Mouse (Mus musculus) midbrain, embryonic 13.5 days (tissue): ENCODE data around the gene Myl4. TPM values are rescaled to one million over a fixed set of nuclear protein-coding genes. Genes with fewer than 3 reads are reported as not detected.
"Not testable (repeated sequence)": the region's sequence is repeated elsewhere in the genome, so short reads cannot be mapped to it uniquely, and the experiment has no call there.

Experiments used
- ATAC-seq: fragments of 200-750 bp; cut with Nextera tagmentation; 2 replicates; pipeline ENCODE4 v1.8.0; 2017; ENCODE audit warnings: mild to moderate bottlenecking, moderate TSS enrichment, moderate library complexity
- H3K27ac ChIP-seq: fragments of 300-500 bp; sonication (generic); 2 replicates; pipeline ENCODE4 v1.5.1; 2015; ENCODE audit warnings: inconsistent platforms, mild to moderate bottlenecking, moderate library complexity
- H3K27me3 ChIP-seq: fragments of 300-500 bp; sonication (generic); 2 replicates; pipeline ENCODE4 v1.6.1; 2015; ENCODE audit warnings: mild to moderate bottlenecking, inconsistent platforms
- H3K36me3 ChIP-seq: fragments of 300-500 bp; sonication (generic); 2 replicates; pipeline ENCODE4 v1.6.1; 2015; ENCODE audit warnings: mild to moderate bottlenecking, inconsistent platforms
- H3K4me1 ChIP-seq: fragments of 300-500 bp; sonication (generic); replicated peaks from 2 replicates; pipeline ENCODE4 v1.6.1; 2015; ENCODE audit warnings: inconsistent platforms
- H3K4me2 ChIP-seq: fragments of 300-500 bp; sonication (generic); replicated peaks from 2 replicates; pipeline ENCODE4 v1.6.1; 2015; ENCODE audit warnings: moderate library complexity, mild to moderate bottlenecking, inconsistent platforms
- H3K4me3 ChIP-seq: fragments of 300-500 bp; sonication (generic); replicated peaks from 2 replicates; pipeline ENCODE4 v1.5.1; 2015; ENCODE audit warnings: mild to moderate bottlenecking, inconsistent platforms
- H3K9ac ChIP-seq: fragments of 300-500 bp; sonication (generic); replicated peaks from 2 replicates; pipeline ENCODE4 v1.6.1; 2015; ENCODE audit warnings: mild to moderate bottlenecking, inconsistent platforms
- H3K9me3 ChIP-seq: fragments of 300-500 bp; sonication (generic); 2 replicates; pipeline ENCODE4 v1.6.1; 2016; ENCODE audit warnings: mild to moderate bottlenecking, inconsistent platforms
- WGBS: fragments of 180-500 bp; shearing (Covaris S2); methylation state at CpG from one replicate; pipeline ENCODE4 v1.1.7; 2015; 5-methylcytosine and 5-hydroxymethylcytosine counted together
- polyA plus RNA-seq: library from polyadenylated mRNA; unstranded; fragments of >200 nt; fragmentation: Nextera tagmentation; extraction: Ambion mirVana; gene quantifications from 2 replicates; pipeline ENCODE4 v1.2.1, GENCODE M21; 2015

Myl4 gene
- polyA plus RNA-seq, 1 experiment from 2014 or later = 2.1 TPM

DNA sequence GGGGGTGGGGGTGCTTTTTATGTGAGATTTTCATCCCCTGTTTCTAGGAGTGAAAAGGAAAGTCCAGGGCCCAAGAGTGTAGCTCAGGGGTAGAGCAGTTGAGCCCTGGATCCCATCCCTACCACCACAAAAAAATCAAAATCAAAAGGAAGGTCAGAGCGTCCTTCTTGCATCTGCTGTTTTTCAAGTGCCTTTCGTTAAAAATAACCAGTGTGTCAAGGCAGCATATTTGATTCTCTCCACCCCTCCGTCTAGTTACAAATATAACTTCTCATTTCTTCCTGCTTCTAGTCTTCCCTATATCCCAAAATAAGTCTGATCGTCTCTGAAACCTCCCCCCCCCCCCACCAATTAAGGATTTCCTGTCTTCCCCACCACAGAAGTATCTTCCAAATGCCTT is 7.6 kb downstream of the Myl4 start:
- Histone ChIP-seq H3K27me3 (peaks cover 7% of the 10 kb centered on the region; the same call in 1 of the 2 replicates), H3K36me3 (no peaks in the 10 kb centered on the region), H3K4me3 (no peak overlapping the region), H3K4me2 (no peak overlapping the region), H3K4me1 (no peaks in the 10 kb centered on the region), H3K9me3 (no peaks in the 10 kb centered on the region), H3K9ac (no peak overlapping the region), H3K27ac (no peak overlapping the region)
- ATAC-seq = no peak
- 87% methylated on average over 4 of the region's 4 CpGs for WGBS

DNA sequence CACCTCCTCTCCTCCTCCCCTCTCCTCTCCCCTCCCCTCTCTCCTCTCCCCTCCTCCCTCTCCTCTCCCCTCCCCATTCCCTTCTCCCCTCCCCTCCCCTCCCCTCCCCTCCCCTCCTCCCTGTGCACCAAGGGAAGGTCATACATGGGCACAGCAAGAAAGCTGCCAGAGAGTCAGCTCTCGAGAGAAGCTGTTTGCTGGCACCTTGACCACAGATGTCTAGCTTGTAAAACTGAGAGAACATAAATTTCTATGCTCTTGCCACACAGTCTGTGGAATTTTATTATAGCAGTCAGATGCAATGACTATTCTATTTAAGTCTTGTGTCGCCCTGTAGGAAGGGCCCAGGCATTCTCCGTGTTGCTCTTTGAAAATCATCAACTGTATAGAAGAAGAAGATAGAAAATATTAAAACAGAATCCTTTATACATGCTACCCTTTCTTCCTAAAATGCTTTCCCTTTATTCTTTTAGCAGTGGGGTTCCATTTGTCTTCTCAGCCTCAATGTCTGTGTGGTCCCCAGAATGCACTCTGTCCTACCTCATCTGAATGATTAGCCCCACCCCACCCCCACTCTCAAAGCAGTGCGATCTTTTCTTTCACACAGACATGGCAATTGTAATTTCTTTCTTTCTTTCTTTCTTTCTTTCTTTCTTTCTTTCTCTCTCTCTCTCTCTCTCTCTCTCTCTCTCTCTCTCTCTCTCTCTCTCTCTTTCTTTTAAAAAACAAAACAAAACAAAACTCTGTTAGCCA is 8.4 kb downstream of the Myl4 start:
- Histone ChIP-seq H3K36me3 (no peaks in the 10 kb centered on the region), H3K4me2 (no peak overlapping the region), H3K27ac (no peak overlapping the region), H3K4me1 (no peaks in the 10 kb centered on the region), H3K9me3 (no peaks in the 10 kb centered on the region), H3K27me3 (0 out of 2 replicates have a peak, but pooled peaks cover 4% of the 10 kb centered on the region), H3K9ac (no peak overlapping the region), H3K4me3 (no peak overlapping the region)
- ATAC-seq = no peak
- WGBS = 60% methylated on average over 4 of the region's 4 CpGs

DNA sequence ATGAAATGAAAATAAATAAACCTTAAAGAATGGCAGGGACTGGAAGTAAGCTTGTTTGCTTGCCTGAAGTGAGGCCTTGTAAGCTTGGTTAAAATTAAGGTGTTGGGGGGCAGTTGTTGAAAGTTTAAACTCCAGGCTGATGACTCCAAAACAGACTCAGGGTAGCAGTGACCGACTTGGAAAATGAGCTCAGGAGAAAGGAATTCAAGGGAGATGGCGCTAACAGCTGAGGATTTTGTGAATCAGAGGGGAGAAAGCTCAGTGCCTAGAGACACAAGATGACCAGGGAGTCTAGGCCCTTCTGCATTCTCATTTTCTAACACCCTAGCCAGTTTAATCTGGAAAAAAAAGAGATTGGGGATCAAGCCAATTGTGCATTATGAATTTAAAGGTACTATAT is 10.5 kb downstream of the Myl4 start:
- H3K4me1 ChIP-seq = no peaks in the 10 kb centered on the region
- 64% methylated on average over 2 of the region's 2 CpGs for WGBS
- no peak overlapping the region for H3K27ac ChIP-seq
- no peaks in the 10 kb centered on the region for H3K36me3 ChIP-seq
- no peaks in the 10 kb centered on the region for H3K9me3 ChIP-seq
- no peak overlapping the region for H3K4me3 ChIP-seq
- no peaks in the 10 kb centered on the region for H3K27me3 ChIP-seq
- ATAC-seq = no peak
- H3K9ac ChIP-seq = no peak overlapping the region
- no peak overlapping the region for H3K4me2 ChIP-seq

DNA sequence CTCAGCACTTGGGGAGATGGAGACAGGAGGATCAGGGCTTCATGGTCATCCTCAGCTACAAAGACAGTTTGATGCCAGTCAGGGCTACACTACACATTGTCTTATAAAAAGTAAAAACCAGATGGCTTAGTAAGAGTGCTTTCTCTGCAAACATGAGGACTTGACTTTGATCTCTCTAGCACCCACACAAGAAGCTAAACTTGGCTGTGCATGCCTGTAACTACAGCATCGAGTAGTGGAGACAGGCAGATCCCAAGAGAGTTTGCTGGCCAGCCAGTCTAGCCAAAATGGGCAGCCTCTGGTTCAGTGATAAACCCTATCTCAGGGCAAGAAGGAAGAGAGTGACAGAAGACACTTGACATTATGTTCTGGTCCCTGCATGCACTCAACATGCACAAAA is 13.0 kb downstream of the Myl4 start:
- Histone ChIP-seq H3K27ac (no peak overlapping the region), H3K27me3 (no peaks in the 10 kb centered on the region), H3K36me3 (no peaks in the 10 kb centered on the region), H3K9ac (no peak overlapping the region), H3K4me2 (no peak overlapping the region), H3K4me1 (no peaks in the 10 kb centered on the region), H3K9me3 (no peaks in the 10 kb centered on the region), H3K4me3 (no peak overlapping the region)
- WGBS = 80% methylated on average over 1 of the region's 1 CpGs
- ATAC-seq = no peak

DNA sequence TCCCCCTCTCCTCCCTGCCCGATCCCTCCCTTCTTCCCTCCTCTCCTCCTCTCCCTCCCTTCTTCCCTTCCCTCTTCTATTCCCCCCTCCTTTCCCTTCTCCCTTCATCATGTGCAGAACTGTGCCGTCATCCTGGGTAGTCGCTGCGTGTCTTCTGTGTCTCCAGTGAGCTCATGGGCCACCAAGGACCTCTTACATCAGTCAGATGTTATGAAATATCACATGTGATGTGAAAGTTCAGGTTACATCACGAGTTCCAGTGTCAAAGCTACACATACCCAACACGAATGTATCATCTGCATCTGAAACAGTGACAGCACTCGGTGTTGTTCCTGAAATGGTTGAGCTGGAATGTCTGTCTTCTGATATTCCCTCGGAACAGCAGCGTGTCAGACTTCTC is 14.7 kb downstream of the Myl4 start:
- ATAC-seq = no peak
- no peak overlapping the region for H3K9ac ChIP-seq

DNA sequence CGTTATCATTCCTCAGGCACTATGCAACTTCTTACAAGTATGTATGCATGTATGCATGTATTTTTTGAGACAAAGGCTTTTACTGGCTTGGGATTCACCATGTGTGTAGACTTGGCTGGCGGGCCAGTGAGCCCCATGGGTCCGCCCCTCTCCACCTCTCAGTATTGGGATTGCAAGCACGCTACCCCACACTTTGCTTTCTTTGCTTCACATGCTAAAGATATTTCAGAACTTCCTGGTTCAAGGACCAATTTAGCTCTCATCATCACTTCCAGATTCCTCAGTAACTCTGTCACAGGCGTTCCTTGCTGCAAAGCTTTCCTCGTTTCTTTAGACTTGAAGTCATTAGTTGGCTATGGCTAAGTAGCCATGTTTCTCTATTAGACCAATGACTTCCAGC is 15.6 kb downstream of the Myl4 start:
- H3K9me3 ChIP-seq = no peaks in the 10 kb centered on the region
- H3K27me3 ChIP-seq = no peaks in the 10 kb centered on the region
- H3K4me1 ChIP-seq = no peaks in the 10 kb centered on the region
- H3K36me3 ChIP-seq = no peaks in the 10 kb centered on the region
- WGBS = 85% methylated on average over 6 of the region's 6 CpGs
- ATAC-seq = no peak
- no peak overlapping the region for H3K27ac ChIP-seq
- H3K4me3 ChIP-seq = no peak overlapping the region
- no peak overlapping the region for H3K4me2 ChIP-seq
- H3K9ac ChIP-seq = no peak overlapping the region

More for the DNA sequence above, 14.7 kb downstream of the Myl4 start:
- no peaks in the 10 kb centered on the region for H3K4me1 ChIP-seq
- 90% methylated on average over 9 of the region's 9 CpGs for WGBS
- no peak overlapping the region for H3K4me3 ChIP-seq
- H3K27ac ChIP-seq = no peak overlapping the region
- H3K36me3 ChIP-seq = no peaks in the 10 kb centered on the region
- H3K4me2 ChIP-seq = no peak overlapping the region
- H3K9me3 ChIP-seq = no peaks in the 10 kb centered on the region
- no peaks in the 10 kb centered on the region for H3K27me3 ChIP-seq

DNA sequence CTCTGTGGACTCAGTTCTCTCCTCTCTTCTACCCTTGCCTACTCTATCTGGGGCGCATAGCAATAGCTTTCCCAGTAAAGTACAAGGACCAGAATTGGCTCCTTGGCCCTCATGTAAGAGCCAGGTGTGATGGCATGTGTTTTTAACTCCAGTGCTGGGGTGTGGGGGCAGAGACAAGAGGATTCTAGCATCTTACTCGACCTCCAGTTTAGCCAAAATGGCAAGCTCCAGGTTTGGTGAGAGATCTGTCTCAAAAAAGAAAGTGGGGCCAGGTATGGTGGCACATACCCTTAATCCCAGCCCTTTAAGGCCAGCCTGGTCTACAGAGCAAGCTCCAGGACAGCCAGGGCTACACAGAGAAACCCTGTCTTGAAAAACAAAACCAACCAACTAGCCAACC is 16.3 kb downstream of the Myl4 start:
- Histone ChIP-seq H3K9me3 (no peaks in the 10 kb centered on the region), H3K4me1 (peaks cover 3% of the 10 kb centered on the region; the same call in 1 of the 2 replicates), H3K27me3 (0 out of 2 replicates have a peak, but pooled peaks cover under 1% of the 10 kb centered on the region), H3K36me3 (no peaks in the 10 kb centered on the region), H3K27ac (no peak overlapping the region), H3K4me2 (no peak overlapping the region), H3K9ac (no peak overlapping the region), H3K4me3 (no peak overlapping the region)
- ATAC-seq = no peak
- 79% methylated on average over 2 of the region's 2 CpGs for WGBS

DNA sequence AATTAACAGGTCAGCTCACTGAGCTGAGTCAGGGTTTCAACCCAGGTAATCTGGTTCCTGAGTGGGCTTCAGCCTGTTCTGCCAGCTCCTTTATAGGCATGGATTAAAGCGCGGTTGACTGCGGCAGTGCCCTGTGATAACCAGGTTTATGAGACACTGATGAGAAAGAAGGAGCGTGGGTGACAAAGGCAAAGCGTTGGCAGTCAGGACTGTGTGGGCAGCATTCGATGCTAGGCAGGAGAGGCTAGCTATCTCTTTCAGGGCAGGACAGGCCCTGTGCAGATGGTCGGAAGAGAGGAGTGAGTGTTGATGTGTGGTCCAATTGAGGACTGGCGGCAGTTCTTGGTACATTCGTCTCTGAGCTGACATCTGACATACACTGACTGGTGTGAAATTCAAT is 17.3 kb downstream of the Myl4 start:
- no peak overlapping the region for H3K27ac ChIP-seq
- H3K4me1 ChIP-seq = peaks cover 3% of the 10 kb centered on the region; the same call in 1 of the 2 replicates
- H3K9me3 ChIP-seq = no peaks in the 10 kb centered on the region
- no peak overlapping the region for H3K4me2 ChIP-seq
- no peak for ATAC-seq
- no peak overlapping the region for H3K9ac ChIP-seq
- peaks cover 9% of the 10 kb centered on the region for H3K27me3 ChIP-seq
- no peaks in the 10 kb centered on the region for H3K36me3 ChIP-seq
- 88% methylated on average over 9 of the region's 9 CpGs for WGBS
- no peak overlapping the region for H3K4me3 ChIP-seq

DNA sequence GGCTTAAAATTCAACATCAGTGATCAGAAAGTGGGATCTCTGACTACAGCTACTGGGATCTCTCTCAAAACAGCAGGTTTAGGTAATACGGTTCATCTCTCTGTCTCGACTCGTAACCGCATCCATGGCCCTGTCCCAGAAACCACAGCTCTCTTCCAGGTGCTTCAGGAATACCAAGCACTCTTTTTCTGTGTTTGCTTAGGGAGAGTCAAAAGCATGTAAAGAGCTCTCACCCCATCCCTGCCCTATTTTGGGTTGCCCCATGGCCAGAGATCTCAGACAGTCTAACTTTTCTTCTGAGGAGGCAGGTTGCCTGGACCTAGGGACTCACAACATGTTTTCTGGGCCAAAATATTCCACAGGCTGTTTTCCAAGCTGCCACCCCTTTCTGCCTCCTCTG is 17.9 kb downstream of the Myl4 start:
- H3K27me3 ChIP-seq = peaks cover 12% of the 10 kb centered on the region
- H3K9ac ChIP-seq = no peak overlapping the region
- 98% methylated on average over 4 of the region's 4 CpGs for WGBS
- no peak overlapping the region for H3K4me2 ChIP-seq
- H3K36me3 ChIP-seq = no peaks in the 10 kb centered on the region
- H3K27ac ChIP-seq = no peak overlapping the region
- no peaks in the 10 kb centered on the region for H3K9me3 ChIP-seq
- no peak overlapping the region for H3K4me3 ChIP-seq
- H3K4me1 ChIP-seq = peaks cover 3% of the 10 kb centered on the region; the same call in 1 of the 2 replicates
- no peak for ATAC-seq

DNA sequence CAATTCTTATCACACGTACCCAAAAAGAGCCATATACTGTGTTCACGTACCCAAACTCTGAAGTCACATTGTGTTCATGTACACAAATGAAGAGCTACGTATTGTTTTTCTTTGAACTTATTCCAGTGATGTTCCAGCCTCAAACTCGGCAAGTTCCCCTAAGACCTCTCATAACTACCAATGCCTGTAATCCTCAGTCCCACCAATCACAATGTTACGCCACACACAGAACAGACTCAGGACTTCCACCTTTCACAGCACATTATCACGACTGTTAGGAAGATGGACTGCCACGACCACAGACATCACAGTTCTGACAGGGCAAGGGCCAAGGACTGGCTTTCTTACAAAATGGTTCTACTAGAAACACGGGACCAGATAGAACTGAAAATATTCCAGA is 20.1 kb downstream of the Myl4 start:
- ATAC-seq, H3K36me3 ChIP-seq: not testable (repeated sequence)
- 84% methylated on average over 8 of the region's 8 CpGs for WGBS

DNA sequence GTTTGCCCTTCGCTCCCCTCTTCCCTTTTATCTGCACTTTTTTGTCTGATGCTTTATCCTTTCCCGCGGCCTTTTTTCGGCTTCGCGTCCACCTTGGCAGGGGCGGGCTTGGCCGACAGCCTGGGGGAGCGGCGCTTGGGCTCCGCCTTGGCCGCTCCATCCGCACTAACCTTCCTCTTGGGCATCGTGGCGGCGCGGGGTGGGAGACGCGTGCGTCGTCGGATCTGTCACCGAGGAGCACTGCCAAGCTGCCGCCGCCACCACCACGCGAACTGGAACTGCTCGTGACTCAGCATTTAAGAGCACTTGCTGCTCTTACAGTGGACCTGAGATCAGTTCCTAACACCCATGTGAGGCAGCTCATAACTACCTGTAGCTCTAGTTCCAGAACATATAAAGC is 20.9 kb downstream of the Myl4 start:
- H3K9ac ChIP-seq = peak overlapping the region; percentile 55; the same call in 1 of the 2 replicates
- H3K9me3 ChIP-seq, ATAC-seq, H3K27ac ChIP-seq, H3K4me1 ChIP-seq, H3K36me3 ChIP-seq: not testable (repeated sequence)
- peak overlapping the region; percentile 59 for H3K4me2 ChIP-seq
- 1% methylated on average over 28 of the region's 28 CpGs for WGBS
- peaks cover 12% of the 10 kb centered on the region for H3K27me3 ChIP-seq
- H3K4me3 ChIP-seq = peak overlapping the region; percentile 40

More for the DNA sequence above, 20.1 kb downstream of the Myl4 start:
- H3K9me3 ChIP-seq, H3K4me2 ChIP-seq, H3K27ac ChIP-seq, H3K9ac ChIP-seq, H3K4me1 ChIP-seq, H3K4me3 ChIP-seq: not testable (repeated sequence)
- peaks cover 12% of the 10 kb centered on the region for H3K27me3 ChIP-seq

DNA sequence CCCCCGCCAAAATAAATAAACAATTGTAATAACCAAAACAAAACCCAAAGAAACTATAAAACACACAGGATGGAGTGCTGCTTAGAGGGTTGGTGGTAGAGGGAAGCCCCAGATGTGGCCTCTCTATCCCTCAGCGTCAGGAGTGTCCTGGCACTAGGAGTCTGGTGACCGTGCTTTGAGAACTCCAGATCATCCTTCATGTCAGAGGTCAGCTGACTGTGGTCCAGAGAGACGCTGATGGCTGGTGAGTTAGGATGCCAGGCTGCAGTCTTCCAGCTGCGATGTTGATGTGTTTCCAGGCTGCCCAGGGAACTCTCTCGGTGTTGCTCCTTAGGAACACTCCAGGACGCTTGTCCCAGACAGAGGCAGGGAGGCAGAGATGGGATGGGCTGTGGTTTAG is 21.6 kb downstream of the Myl4 start:
- Histone ChIP-seq H3K4me2 (no peak overlapping the region), H3K36me3 (no peaks in the 10 kb centered on the region), H3K4me3 (no peak overlapping the region), H3K27ac (no peak overlapping the region), H3K9ac (no peak overlapping the region), H3K27me3 (peaks cover 15% of the 10 kb centered on the region), H3K4me1 (peaks cover 3% of the 10 kb centered on the region; the same call in 1 of the 2 replicates), H3K9me3 (no peaks in the 10 kb centered on the region)
- no peak for ATAC-seq
- WGBS = 68% methylated on average over 7 of the region's 7 CpGs

DNA sequence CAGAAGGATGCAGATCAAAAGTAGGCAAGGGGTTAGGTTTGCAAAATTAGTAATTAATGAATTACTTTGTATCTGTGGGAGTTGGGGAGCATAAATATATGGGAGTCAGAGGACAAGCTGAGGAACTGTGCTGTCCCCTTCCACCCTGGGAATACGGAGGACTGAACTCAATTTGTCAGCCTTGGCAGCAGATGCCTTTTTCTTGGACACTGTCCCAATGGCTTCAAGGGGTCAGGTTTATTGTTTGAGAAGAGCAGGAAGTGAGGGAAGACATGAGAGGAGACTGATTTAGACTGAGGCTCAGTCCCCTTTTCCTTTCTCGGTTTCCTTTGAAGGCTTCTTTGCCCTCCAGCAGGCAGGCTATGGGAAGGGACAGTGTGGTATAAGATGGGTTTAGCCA is 22.1 kb downstream of the Myl4 start:
- Histone ChIP-seq H3K9ac (no peak overlapping the region), H3K4me3 (no peak overlapping the region), H3K9me3 (no peaks in the 10 kb centered on the region), H3K27ac (no peak overlapping the region), H3K27me3 (peaks cover 15% of the 10 kb centered on the region), H3K4me1 (peaks cover 3% of the 10 kb centered on the region; the same call in 1 of the 2 replicates), H3K36me3 (no peaks in the 10 kb centered on the region), H3K4me2 (no peak overlapping the region)
- WGBS = 75% methylated on average over 2 of the region's 2 CpGs
- ATAC-seq = no peak
